Mouse (Mus musculus) ES-E14 (cell line): ENCODE results near the gene Adcy3. TPM values are rescaled to one million over a fixed set of nuclear protein-coding genes. Genes with fewer than 3 reads are reported as not detected.

Experiments
- DNase-seq: peaks from one replicate; pipeline ENCODE4 v3.0.0-alpha.2; 2013; ENCODE audit warnings: low read depth, low spot score
- H3K27ac ChIP-seq: 2 replicates; pipeline ENCODE4 v1.5.1; 2012; ENCODE audit warnings: low read depth, mild to moderate bottlenecking, low read length, moderate library complexity, mixed read lengths; ENCODE audit not compliant: poor library complexity, insufficient read depth, severe bottlenecking
- H3K36me3 ChIP-seq: 2 replicates; pipeline ENCODE4 v1.6.1; 2012; ENCODE audit warnings: mild to moderate bottlenecking, low read length, moderate library complexity, mixed read lengths; ENCODE audit not compliant: control insufficient read depth, poor library complexity, insufficient read depth, severe bottlenecking
- H3K4me1 ChIP-seq, 2 experiments: fragments of 150-350 bp in 1 of 2; sonication (generic) in 1 of 2; 2 replicates each; pipeline ENCODE4 v1.6.1; 2012; ENCODE audit warnings: low read length in 2 of 2, mild to moderate bottlenecking in 1 of 2, mixed read lengths in 1 of 2; ENCODE audit not compliant: control insufficient read depth in 2 of 2, insufficient read depth in 2 of 2, poor library complexity in 1 of 2
- H3K4me3 ChIP-seq, 2 experiments: fragments of 150-350 bp in 1 of 2; sonication (generic) in 1 of 2; 2 replicates each; pipeline ENCODE4 v1.5.1; 2012; ENCODE audit warnings: low read length in 2 of 2, low read depth in 1 of 2, mild to moderate bottlenecking in 1 of 2, mixed read lengths in 1 of 2; ENCODE audit not compliant: insufficient read depth in 1 of 2, poor library complexity in 1 of 2, severe bottlenecking in 1 of 2
- H3K9ac ChIP-seq: 2 replicates; pipeline ENCODE4 v1.6.1; 2012; ENCODE audit warnings: low read depth, mild to moderate bottlenecking, low read length, mixed read lengths; ENCODE audit not compliant: poor library complexity, insufficient read depth, severe bottlenecking
- H3K9me3 ChIP-seq: fragments of 150-350 bp; sonication (generic); 2 replicates; pipeline ENCODE4 v1.6.1; 2012; ENCODE audit warnings: low read depth, mild to moderate bottlenecking, low read length; ENCODE audit not compliant: control insufficient read depth, insufficient read depth
- CHD2 ChIP-seq: IDR thresholded peaks from 2 replicates; pipeline ENCODE4 v1.6.1; 2014; ENCODE audit warnings: mild to moderate bottlenecking, low read depth, low read length, inconsistent platforms
- HCFC1 ChIP-seq: IDR thresholded peaks from 2 replicates; pipeline ENCODE4 v1.6.1; 2012; ENCODE audit warnings: low read length, inconsistent platforms, borderline replicate concordance; ENCODE audit not compliant: insufficient read depth
- MAFK ChIP-seq: IDR thresholded peaks from 2 replicates; pipeline ENCODE4 v1.6.1; 2014; ENCODE audit warnings: mild to moderate bottlenecking, low read depth, low read length, inconsistent platforms; ENCODE audit not compliant: insufficient read depth
- ZC3H11A ChIP-seq: IDR thresholded peaks from 2 replicates; pipeline ENCODE4 v1.6.1; 2012; ENCODE audit warnings: low read depth, mild to moderate bottlenecking, inconsistent platforms, low read length, borderline replicate concordance
- ZNF384 ChIP-seq: IDR thresholded peaks from 2 replicates; pipeline ENCODE4 v1.6.1; 2012; ENCODE audit warnings: low read depth, low read length, inconsistent platforms
- in situ Hi-C, 2 experiments: fragments of 600-800 bp; cut with MboI; formaldehyde crosslinking; loops; one replicate each; pipeline ENCODE4 v1.15.1; 2025; ENCODE audit warnings: low sequenced_read_pairs in 2 of 2, inconsistent platforms in 1 of 2; ENCODE audit not compliant: unreplicated experiment in 2 of 2
- total RNA-seq: library from RNA; depleted of rRNA; stranded (reverse); fragments of 300-350 nt; gene quantifications from 2 replicates; pipeline ENCODE4 v1.2.3, GENCODE M21; 2012; rRNA removed

The Adcy3 gene
- total RNA-seq: 14.1 and 28.2 TPM in 2 replicates

DNA sequence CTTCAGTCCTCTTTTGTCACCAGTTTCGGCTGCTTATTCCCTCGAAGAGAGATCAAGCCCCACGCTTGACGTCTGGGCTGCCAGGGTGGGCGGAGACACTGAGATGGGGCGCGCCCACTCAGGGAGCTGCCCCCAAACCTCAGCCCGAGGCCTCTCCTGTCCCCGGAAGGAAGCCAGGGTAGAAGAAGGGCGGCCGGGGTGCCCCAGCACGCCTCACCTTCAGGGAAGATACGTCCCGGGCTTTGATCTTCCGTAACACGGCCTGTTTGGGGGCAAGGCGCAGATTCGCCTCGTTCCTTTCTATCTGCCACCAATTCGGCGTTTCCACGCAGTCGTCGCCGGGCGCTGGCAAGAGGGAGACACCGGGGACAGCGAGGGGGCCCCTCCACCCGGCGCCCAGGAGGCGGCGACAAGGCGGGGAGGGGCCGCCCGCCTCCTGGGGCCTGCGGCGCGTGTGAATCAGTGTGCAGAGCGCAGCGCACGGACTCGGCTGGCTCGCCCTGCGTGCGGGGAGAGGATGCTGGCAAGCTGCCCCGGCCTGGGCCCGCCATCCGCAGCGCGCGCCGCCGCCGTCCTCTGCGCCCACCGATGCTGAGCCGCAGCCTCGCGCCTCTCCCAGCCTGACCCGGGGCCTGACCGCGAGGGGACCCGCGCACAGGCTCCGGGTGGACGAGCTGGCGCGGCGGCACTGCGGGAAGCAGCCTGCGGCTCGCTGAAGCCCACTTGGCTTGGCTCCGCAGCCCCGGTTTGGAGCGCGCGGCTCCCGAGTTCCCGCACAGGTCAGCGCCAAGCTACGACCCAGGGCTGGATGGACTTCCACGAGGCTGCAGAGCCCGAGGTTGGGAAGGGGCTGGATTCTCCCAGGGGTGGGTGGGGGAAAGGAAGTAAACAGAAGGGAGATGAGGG lies at the start of gene Adcy3:
Gene Adcy3, plus strand, starts transcription at position 163 of the 906 bp plus-strand sequence.
- Histone ChIP-seq H3K27ac (no peak within 1 kb of the TSS), H3K4me3 (peak within 1 kb of the TSS; percentile 64 to 70), H3K9ac (peak within 1 kb of the TSS; percentile 60), H3K9me3 (no peaks in the 10 kb centered on the region), H3K36me3 (peaks cover 5% of the 10 kb centered on the region; the same call in 1 of the 2 replicates), H3K4me1 (peaks cover 0 to 9% of the 10 kb centered on the region in 2 experiments; a peak in 1 of 4 replicates)
- no peak for TF ChIP-seq CHD2
- no peak for TF ChIP-seq HCFC1
- no peak for TF ChIP-seq MAFK
- no peak for TF ChIP-seq ZNF384
- no peak for TF ChIP-seq ZC3H11A
- no peak for DNase-seq
- in situ Hi-C loops: no loop called here

DNA sequence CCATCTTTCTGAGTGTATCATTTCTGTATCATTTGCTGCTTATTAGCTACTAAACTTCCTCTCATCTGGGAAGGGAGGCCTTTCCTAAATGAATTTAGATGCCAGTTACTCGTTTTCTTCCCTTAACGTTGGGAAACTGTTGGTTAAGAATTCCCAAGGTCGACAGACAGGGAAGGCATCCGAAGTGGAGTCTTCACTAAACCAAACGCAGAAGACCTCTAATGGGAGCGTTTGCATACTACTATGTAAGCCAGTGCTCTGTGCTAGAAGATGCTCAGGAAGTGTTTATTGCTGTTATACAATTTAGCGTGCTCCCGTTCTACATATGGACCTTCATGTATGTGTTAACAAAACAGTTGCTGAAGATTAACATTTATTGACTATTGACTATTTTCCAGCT lies 49.5 kb upstream of the Adcy3 start:
- Histone ChIP-seq H3K4me3 (peak overlapping the region in 1 of 2 experiments; percentile 86; a peak in 2 of 4 replicates), H3K9ac (no peak overlapping the region), H3K9me3 (no peaks in the 10 kb centered on the region), H3K27ac (no peak overlapping the region), H3K36me3 (peaks cover 16% of the 10 kb centered on the region), H3K4me1 (peaks cover 0 to 7% of the 10 kb centered on the region in 2 experiments; a peak in 1 of 4 replicates)
- TF ChIP-seq CHD2 (no peak), ZNF384 (no peak), HCFC1 (no peak), MAFK (no peak), ZC3H11A (no peak)
- in situ Hi-C loops: no loop called here
- no peak for DNase-seq

DNA sequence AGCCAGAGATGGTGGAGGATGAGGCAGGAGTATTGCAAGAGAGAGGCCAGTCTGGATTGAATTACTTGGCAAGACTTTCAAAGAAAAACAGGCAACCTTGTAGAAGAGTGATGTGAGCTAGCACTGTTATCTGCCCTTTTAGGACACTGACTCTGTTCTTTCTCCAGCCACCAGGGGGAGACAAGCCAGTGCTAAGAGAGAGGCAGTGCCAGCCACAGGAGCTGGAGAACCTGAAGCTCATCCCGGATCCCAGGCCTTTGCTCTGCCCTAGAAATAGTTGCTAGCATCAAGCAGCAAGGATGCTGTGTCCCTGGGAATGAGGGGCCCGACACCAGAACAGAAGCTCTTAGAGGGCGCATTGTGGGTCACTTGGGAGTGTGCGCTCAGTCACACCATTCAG lies 25.5 kb upstream of the Adcy3 start:
- peak; percentile 66; the same call in 1 of the 2 replicates for TF ChIP-seq ZC3H11A
- no peak for TF ChIP-seq ZNF384
- Histone ChIP-seq H3K9me3 (no peaks in the 10 kb centered on the region), H3K4me1 (no peaks in the 10 kb centered on the region), H3K27ac (no peak overlapping the region), H3K4me3 (no peak overlapping the region), H3K9ac (no peak overlapping the region), H3K36me3 (peaks cover 35% of the 10 kb centered on the region)
- DNase-seq: peak; percentile 64
- in situ Hi-C loops: loop anchor here in 1 of 2 experiments (10.0 kb wide), 1 partner anchor 437 kb away; no protein-coding TSS in a partner anchor

- Histone ChIP-seq H3K9me3 (no peaks in the 10 kb centered on the region), H3K9ac (no peak overlapping the region), H3K27ac (no peak overlapping the region), H3K4me1 (no peaks in the 10 kb centered on the region), H3K4me3 (no peak overlapping the region), H3K36me3 (no peaks in the 10 kb centered on the region)
- no peak for DNase-seq
- in situ Hi-C loops: no loop called here
- no peak for TF ChIP-seq MAFK
- no peak for TF ChIP-seq CHD2
- no peak for TF ChIP-seq HCFC1
- no peak for TF ChIP-seq ZC3H11A
- no peak for TF ChIP-seq ZNF384
Measured at GRCm38 (mm10) chr12:4116132-4116531, 16.8 kb upstream of the Adcy3 start.
